Mouse (Mus musculus) olfactory bulb, adult 2 months (tissue): Measurements from ENCODE around the gene Psmd13. TPM values are rescaled to one million over a fixed set of nuclear protein-coding genes. Genes with fewer than 3 reads are reported as not detected.

ENCODE experiments used
- H3K27ac ChIP-seq: fragments of 200-500 bp; 2 replicates; pipeline ENCODE4 v1.5.1; 2012; ENCODE audit warnings: low read depth, low read length; ENCODE audit not compliant: insufficient read depth
- H3K4me1 ChIP-seq: fragments of 200-500 bp; 2 replicates; pipeline ENCODE4 v1.6.1; 2012; ENCODE audit warnings: low read length; ENCODE audit not compliant: control insufficient read depth, insufficient read depth
- H3K4me3 ChIP-seq: fragments of 200-500 bp; 2 replicates; pipeline ENCODE4 v1.5.1; 2012; ENCODE audit warnings: mild to moderate bottlenecking, low read depth, low read length, moderate library complexity; ENCODE audit not compliant: insufficient read depth
- CTCF ChIP-seq: fragments of 200-500 bp; IDR thresholded peaks from 2 replicates; pipeline ENCODE4 v1.5.1; 2012; ENCODE audit warnings: low read depth, mild to moderate bottlenecking, low read length, moderate library complexity; ENCODE audit not compliant: insufficient read depth
- POLR2A ChIP-seq: fragments of 200-500 bp; IDR thresholded peaks from 2 replicates; pipeline ENCODE4 v1.6.1; 2012; ENCODE audit warnings: mild to moderate bottlenecking, low read depth, low read length, moderate library complexity; ENCODE audit not compliant: insufficient read depth
- WGBS: fragments of 180-500 bp; shearing (Covaris S2); methylation state at CpG from one replicate; pipeline ENCODE4 v1.1.7; 2018; 5-methylcytosine and 5-hydroxymethylcytosine counted together
- polyA plus RNA-seq: library from polyadenylated mRNA; stranded (reverse); fragments of >200 nt; gene quantifications from 2 replicates; pipeline ENCODE4 v1.2.4, GENCODE M21; 2012; ENCODE audit warnings: low replicate concordance; ENCODE audit not compliant: missing spikeins, insufficient read depth, insufficient read length

The Psmd13 gene
- polyA plus RNA-seq, 1 experiment, result not detected

DNA sequence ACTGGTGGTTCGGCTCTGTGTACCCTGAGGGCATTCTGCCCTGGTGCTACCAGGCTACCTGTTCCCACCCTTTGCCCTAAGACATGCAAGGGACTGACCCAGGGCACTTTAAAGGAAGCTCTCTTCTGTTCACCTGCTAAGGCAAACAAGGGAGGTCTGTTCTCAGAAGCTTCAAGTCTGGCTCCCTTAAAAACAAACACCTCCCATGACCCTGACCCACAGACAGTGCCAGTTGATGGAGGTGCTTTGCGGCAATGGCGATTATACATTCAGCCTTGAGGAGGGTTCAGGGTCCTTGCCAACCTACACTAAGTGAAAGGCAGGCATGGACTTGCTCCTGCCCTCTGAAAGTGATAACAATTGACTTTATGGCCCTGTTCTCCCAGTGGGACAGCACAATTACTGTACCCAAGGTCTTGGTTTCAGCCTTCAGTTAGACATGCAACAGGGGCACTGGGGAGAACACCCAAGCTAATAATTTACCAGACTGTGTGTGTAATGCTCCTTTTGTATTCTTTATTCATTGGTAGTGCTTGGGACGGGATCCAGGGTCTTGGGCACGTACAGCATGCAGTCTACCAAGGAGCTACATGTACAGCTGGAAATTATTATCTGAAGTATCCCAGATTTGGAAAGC is 31.2 kb downstream of the Psmd13 start:
- peaks cover 8% of the 10 kb centered on the region for H3K4me1 ChIP-seq
- 79% methylated on average over 5 of the region's 5 CpGs for WGBS
- no peak overlapping the region for H3K27ac ChIP-seq
- H3K4me3 ChIP-seq, result no peak overlapping the region
- no peak for TF ChIP-seq CTCF
- TF ChIP-seq POLR2A, result no peak

DNA sequence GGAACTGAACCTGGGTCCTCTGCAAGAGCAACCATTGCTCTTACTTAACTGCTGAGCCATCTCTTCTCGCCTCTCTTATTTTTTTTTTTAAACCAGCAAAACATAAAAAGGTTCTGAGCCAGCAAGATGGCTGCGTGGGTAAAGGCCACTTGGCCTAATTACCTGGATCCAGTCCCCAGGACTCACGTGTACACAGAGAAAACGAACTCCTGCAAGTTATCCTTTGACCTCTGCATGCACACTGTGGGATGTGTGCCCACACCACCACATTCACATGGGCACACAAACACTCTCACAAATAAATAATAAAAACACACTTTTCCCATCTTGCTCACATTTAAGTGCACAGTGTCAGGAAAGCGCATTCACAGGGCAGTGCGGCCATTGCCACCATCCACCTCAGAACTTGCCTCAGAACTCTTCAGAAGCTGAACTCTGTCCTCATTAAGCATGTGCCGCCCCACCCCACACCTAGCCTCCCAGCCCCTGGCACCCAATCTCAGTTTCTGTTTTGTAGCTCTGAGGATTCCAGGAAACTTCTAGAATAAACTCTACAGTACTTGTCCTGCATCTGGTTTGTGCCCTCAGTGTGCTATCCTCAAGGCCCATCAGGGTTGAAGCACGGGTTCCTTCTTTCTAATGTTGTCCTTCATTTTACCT is 32.4 kb downstream of the Psmd13 start:
- Histone ChIP-seq H3K27ac (no peak overlapping the region), H3K4me3 (no peak overlapping the region), H3K4me1 (peaks cover 4% of the 10 kb centered on the region; the same call in 1 of the 2 replicates)
- TF ChIP-seq POLR2A, result no peak
- no peak for TF ChIP-seq CTCF
- 90% methylated on average over 8 of the region's 8 CpGs for WGBS

DNA sequence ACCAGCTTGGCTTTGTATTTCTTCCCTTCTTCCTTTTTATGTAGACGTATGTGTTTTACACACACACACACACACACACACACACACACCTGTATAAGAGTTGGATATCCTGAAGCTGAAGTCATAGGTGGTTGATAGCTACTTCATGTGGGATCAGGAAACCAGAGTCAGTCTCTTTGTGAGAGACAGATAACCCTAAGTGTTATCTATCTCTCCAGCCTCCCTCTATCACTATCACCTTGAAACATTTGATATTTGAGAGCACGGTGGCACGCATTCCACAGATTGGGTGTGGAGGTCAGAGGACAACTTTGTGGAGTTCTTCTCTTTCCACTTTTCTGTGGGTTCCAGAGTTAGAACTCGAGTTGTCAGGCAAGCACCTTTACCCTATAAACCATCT is 38.1 kb downstream of the Psmd13 start:
- TF ChIP-seq CTCF (no peak), POLR2A (no peak)
- no peak overlapping the region for H3K27ac ChIP-seq
- 82% methylated on average over 4 of the region's 4 CpGs for WGBS
- H3K4me1 ChIP-seq, result peaks cover 19% of the 10 kb centered on the region
- H3K4me3 ChIP-seq, result no peak overlapping the region

DNA sequence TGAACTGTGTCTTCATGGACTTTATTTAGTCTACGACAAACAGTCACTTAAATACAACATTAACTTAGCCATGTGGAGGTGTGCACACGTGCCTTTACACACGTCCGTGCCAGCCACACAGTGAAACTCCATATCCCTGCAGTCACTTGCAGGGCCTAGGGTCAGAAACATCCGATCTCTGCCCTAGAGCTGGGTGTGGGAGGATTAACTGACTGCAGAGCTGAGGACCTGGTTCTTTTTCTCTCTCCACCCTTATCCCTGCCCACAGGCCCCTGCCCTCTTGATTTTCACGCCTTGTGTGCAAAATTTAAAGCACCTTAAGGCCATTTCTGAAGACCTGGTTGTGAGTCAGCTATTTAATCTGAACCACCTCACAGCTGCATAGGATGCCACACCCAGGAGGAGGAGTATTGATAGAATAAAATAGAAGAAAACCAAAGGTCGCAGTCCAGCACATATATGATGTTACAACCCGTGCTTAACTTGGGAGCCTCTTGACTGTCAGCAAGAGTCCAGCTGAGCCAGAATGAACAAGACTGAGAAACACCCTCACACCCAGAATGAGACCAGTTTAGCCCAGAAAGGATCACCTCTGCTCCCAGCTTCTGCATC is 38.8 kb downstream of the Psmd13 start, which contains the start of gene Nlrp6:
Nlrp6 (plus strand) TSS at position 485 of the 612 bp plus-strand sequence.
- TF ChIP-seq CTCF, result no peak
- no peak within 1 kb of the TSS for H3K27ac ChIP-seq
- peaks cover 19% of the 10 kb centered on the region for H3K4me1 ChIP-seq
- no peak within 1 kb of the TSS for H3K4me3 ChIP-seq
- WGBS, result 88% methylated on average over 8 of the region's 8 CpGs

DNA sequence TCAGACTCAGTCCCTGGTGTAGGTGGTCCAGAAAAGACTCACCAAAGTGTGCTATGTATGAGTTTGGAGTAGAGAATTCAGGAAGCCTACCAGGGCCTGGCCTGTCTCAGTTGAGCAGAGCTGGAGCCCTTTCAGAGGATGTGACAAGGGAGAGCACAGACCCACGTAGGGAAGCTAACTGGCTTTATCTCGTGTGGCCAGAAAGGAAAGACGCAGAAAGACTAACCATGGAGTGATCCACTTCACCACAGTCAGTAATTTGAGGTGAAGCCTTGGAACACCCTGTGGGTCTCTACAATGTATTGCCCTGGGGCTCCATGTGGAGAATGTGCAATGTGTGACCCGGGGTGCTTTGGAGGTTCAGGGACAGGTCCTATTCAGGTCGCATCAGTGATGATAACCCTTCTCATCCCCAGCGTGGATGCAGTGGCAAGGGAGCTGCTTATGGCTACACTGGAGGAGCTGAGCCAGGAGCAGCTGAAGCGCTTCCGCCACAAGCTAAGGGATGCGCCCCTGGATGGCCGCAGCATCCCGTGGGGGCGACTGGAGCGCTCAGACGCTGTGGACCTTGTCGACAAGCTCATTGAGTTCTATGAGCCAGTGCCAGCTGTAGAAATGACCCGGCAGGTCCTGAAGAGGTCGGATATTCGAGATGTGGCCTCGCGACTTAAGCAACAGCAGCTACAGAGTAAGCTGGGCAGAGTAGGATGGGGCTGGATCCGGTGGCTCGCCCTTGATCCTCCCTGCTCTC is 39.6 kb downstream of the Psmd13 start:
- no peak for TF ChIP-seq CTCF
- no peak for TF ChIP-seq POLR2A
- Histone ChIP-seq H3K27ac (no peak overlapping the region), H3K4me1 (peaks cover 19% of the 10 kb centered on the region), H3K4me3 (no peak overlapping the region)
- WGBS, result 41% methylated on average over 22 of the region's 22 CpGs

DNA sequence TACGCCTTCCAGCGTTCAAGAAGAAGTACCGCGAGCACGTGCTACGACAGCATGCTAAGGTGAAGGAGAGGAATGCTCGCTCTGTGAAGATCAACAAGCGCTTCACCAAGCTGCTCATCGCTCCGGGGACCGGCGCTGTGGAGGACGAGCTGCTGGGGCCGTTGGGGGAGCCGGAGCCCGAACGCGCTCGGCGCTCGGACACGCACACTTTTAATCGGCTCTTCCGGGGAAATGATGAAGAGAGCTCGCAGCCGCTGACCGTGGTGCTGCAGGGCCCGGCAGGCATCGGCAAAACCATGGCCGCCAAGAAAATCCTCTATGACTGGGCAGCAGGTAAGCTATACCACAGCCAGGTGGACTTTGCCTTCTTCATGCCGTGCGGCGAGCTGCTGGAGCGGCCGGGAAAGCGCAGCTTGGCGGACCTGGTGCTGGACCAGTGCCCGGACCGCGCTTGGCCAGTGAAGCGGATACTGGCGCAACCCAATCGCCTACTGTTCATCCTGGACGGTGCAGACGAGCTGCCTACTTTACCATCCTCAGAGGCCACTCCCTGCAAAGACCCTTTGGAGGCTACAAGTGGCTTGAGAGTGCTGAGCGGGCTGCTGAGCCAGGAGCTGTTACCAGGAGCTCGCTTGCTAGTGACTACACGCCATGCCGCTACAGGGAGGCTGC is 40.8 kb downstream of the Psmd13 start:
- Histone ChIP-seq H3K27ac (no peak overlapping the region), H3K4me1 (peaks cover 19% of the 10 kb centered on the region), H3K4me3 (peak overlapping the region; percentile 35)
- under 1% methylated on average over 49 of the region's 49 CpGs for WGBS
- TF ChIP-seq CTCF (no peak), POLR2A (no peak)

DNA sequence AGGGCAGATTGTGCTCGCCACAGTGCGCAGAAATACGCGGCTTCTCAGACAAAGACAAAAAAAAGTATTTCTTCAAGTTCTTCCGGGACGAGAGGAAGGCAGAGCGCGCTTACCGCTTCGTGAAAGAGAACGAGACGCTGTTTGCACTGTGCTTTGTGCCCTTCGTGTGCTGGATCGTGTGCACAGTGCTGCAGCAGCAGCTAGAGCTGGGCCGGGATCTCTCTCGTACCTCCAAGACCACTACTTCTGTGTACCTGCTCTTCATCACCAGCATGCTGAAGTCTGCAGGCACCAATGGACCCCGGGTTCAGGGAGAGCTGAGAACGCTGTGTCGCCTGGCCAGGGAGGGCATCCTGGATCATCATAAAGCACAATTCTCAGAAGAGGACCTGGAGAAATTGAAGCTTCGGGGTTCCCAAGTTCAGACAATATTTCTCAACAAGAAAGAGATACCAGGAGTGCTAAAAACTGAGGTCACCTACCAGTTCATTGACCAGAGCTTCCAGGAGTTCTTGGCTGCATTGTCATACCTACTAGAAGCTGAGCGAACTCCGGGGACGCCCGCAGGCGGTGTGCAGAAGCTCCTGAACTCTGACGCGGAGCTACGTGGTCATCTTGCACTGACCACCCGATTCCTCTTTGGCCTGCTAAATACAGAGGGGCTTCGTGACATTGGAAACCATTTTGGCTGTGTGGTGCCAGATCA is 41.5 kb downstream of the Psmd13 start:
- TF ChIP-seq CTCF, result no peak
- no peak for TF ChIP-seq POLR2A
- Histone ChIP-seq H3K4me3 (peak overlapping the region; percentile 35), H3K4me1 (peaks cover 19% of the 10 kb centered on the region), H3K27ac (no peak overlapping the region)
- 20% methylated on average over 30 of the region's 30 CpGs for WGBS

DNA sequence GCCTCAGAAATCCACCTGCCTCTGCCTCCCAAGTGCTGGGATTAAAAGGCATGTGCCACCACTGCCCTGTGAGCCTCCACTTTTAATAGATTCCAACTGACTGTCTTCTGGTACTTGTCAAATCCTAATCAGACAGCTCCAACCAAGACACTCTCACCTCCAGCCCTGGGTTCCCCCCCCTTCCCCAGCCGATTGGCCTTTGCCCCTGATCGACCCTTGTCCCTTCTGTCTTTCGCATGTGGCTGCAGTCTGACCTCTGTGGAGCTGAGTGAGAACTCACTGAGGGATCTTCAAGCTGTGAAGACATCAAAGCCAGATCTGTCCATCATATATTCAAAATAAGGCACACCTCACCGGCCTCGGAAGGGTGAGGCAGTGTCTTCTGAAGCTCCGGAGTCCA is 45.4 kb downstream of the Psmd13 start:
- no peak overlapping the region for H3K27ac ChIP-seq
- H3K4me3 ChIP-seq, result no peak overlapping the region
- 93% methylated on average over 6 of the region's 6 CpGs for WGBS
- TF ChIP-seq POLR2A (no peak), CTCF (no peak)
- H3K4me1 ChIP-seq, result peaks cover 15% of the 10 kb centered on the region

- no peak overlapping the region for H3K27ac ChIP-seq
- no peak for TF ChIP-seq CTCF
- no peak for TF ChIP-seq POLR2A
- WGBS, result 49% methylated on average over 3 of the region's 3 CpGs
- no peak overlapping the region for H3K4me3 ChIP-seq
- peaks cover 6% of the 10 kb centered on the region; the same call in 1 of the 2 replicates for H3K4me1 ChIP-seq
These were observed 56.7 kb downstream of the Psmd13 start for GRCm38 (mm10) chr7:140938436-140938835.
